Mouse (Mus musculus): ENCODE results near the gene Dhrs11.

- no peak for TF ChIP-seq CTCF (IDR thresholded peaks at IDR 0.05; ENCODE audit: extremely low read depth, insufficient read depth, low read length)
- TF ChIP-seq POLR2A (IDR thresholded peaks at IDR 0.05; ENCODE audit: extremely low read depth, insufficient read depth, low read length), result 0 out of 2 replicates have a peak, but pooled peaks have one; percentile 12
Measured at GRCm38 (mm10) chr11:84828516-84829399, at the start of gene Dhrs11.
